Mouse (Mus musculus) heart, postnatal 0 days (tissue): ENCODE data around the gene Usb1.

ENCODE experiments used
- CTCF ChIP-seq: IDR thresholded peaks from 2 replicates; pipeline ENCODE4 v1.5.1; 2016; ENCODE audit warnings: antibody characterized with exemption, control low read depth, low read depth
- EP300 ChIP-seq: IDR thresholded peaks from 2 replicates; pipeline ENCODE4 v1.6.1; 2016; ENCODE audit warnings: antibody characterized with exemption, low read depth

- TF ChIP-seq CTCF (no peak), EP300 (no peak)
Observed at GRCm38 (mm10) chr8:95336363-95336762, 4.3 kb downstream of the Usb1 start.
